Mouse (Mus musculus) ES-Bruce4 (cell line): ENCODE data around the gene Neb. TPM values are rescaled to one million over a fixed set of nuclear protein-coding genes. Genes with fewer than 3 reads are reported as not detected.
"Not testable (repeated sequence)": the region's sequence is repeated elsewhere in the genome, so short reads cannot be mapped to it uniquely, and the experiment has no call there.

Experiments
- H3K27ac ChIP-seq: 2 replicates; pipeline ENCODE4 v1.5.1; 2012; ENCODE audit warnings: low read length, inconsistent platforms; ENCODE audit not compliant: insufficient read depth
- H3K27me3 ChIP-seq: 2 replicates; pipeline ENCODE4 v1.6.1; 2012; ENCODE audit warnings: mild to moderate bottlenecking, low read length, inconsistent platforms; ENCODE audit not compliant: control insufficient read depth, poor library complexity, insufficient read depth, severe bottlenecking
- H3K36me3 ChIP-seq: 2 replicates; pipeline ENCODE4 v1.6.1; 2012; ENCODE audit warnings: inconsistent platforms, mild to moderate bottlenecking, low read length, moderate library complexity; ENCODE audit not compliant: control insufficient read depth, poor library complexity, insufficient read depth, severe bottlenecking
- H3K4me1 ChIP-seq: one replicate; pipeline ENCODE4 v1.8.1; 2011; ENCODE audit warnings: low read length; ENCODE audit not compliant: control insufficient read depth, insufficient read depth
- H3K4me3 ChIP-seq: 2 replicates; pipeline ENCODE4 v1.5.1; 2011; ENCODE audit warnings: low read depth, mild to moderate bottlenecking, low read length
- H3K9ac ChIP-seq: 2 replicates; pipeline ENCODE4 v1.6.1; 2012; ENCODE audit warnings: low read depth, mild to moderate bottlenecking, inconsistent platforms; ENCODE audit not compliant: poor library complexity, severe bottlenecking
- H3K9me3 ChIP-seq: replicated peaks from 2 replicates; pipeline ENCODE4 v1.6.1; 2012; ENCODE audit warnings: mild to moderate bottlenecking, low read length, inconsistent platforms; ENCODE audit not compliant: control insufficient read depth, poor library complexity, insufficient read depth, severe bottlenecking
- CTCF ChIP-seq: IDR thresholded peaks from one replicate; pipeline ENCODE4 v1.8.1; 2011; ENCODE audit warnings: low read depth, low read length
- EP300 ChIP-seq: IDR thresholded peaks from 2 replicates; pipeline ENCODE4 v1.6.1; 2011; ENCODE audit warnings: low read depth, low read length; ENCODE audit not compliant: insufficient read depth
- POLR2A ChIP-seq: IDR thresholded peaks from one replicate; pipeline ENCODE4 v1.8.1; 2011; ENCODE audit warnings: low read length; ENCODE audit not compliant: insufficient read depth
- polyA plus RNA-seq: library from polyadenylated mRNA; stranded (reverse); fragments of >200 nt; gene quantifications from 2 replicates; pipeline ENCODE4 v1.2.4, GENCODE M21; 2011; ENCODE audit warnings: low read depth; ENCODE audit not compliant: missing spikeins, insufficient read depth, insufficient read length

Neb gene
- polyA plus RNA-seq, 1 experiment, result 1.5 TPM

GRCm38 (mm10) chr2:52169243-52170005 lies 208.8 kb downstream of the Neb start:
- Histone ChIP-seq H3K9ac (no peak overlapping the region), H3K27me3 (no peaks in the 10 kb centered on the region), H3K4me1 (no peaks in the 10 kb centered on the region), H3K9me3 (no peaks in the 10 kb centered on the region), H3K36me3 (no peaks in the 10 kb centered on the region), H3K4me3 (no peak overlapping the region), H3K27ac (no peak overlapping the region)
- TF ChIP-seq POLR2A (no peak), EP300 (no peak), CTCF (no peak)

- Histone ChIP-seq H3K9ac (no peak overlapping the region), H3K36me3 (no peaks in the 10 kb centered on the region), H3K27ac (no peak overlapping the region), H3K4me1 (no peaks in the 10 kb centered on the region), H3K9me3 (no peaks in the 10 kb centered on the region), H3K4me3 (no peak overlapping the region), H3K27me3 (0 out of 2 replicates have a peak, but pooled peaks cover 1% of the 10 kb centered on the region)
- TF ChIP-seq CTCF, result no peak
- TF ChIP-seq EP300, result no peak
- TF ChIP-seq POLR2A, result no peak
These were observed 225.2 kb downstream of the Neb start for GRCm38 (mm10) chr2:52153064-52153463.

- Histone ChIP-seq H3K27ac (no peak overlapping the region; the same call in 1 of the 2 replicates), H3K4me3 (no peak overlapping the region), H3K27me3 (no peaks in the 10 kb centered on the region), H3K36me3 (peaks cover 29% of the 10 kb centered on the region), H3K9ac (no peak overlapping the region), H3K4me1 (peaks cover 1% of the 10 kb centered on the region), H3K9me3 (peaks cover 6% of the 10 kb centered on the region)
- TF ChIP-seq POLR2A (no peak), EP300 (no peak), CTCF (no peak)
These were observed 244.9 kb downstream of the Neb start for GRCm38 (mm10) chr2:52133351-52133750.

DNA sequence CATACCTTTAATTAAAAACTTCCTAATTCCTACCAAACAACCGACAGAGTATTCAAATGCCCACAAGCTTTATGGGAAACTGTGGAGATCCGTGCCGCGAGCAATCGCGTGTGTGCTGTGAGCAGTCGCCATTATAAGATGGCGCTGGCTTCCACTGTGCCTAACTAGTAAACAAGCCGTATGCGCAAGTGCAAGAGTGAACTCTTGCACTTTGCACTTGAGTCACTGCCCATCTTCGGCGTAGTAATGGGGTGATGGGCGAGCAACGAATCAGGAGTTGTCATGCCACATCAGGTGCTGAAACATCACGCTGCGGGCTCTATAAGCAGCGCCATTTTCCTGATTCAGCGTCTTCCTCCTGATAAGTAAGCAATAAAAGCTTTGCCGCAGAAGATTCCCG lies 246.9 kb downstream of the Neb start:
- H3K4me1 ChIP-seq, H3K4me3 ChIP-seq, H3K27ac ChIP-seq, H3K27me3 ChIP-seq, H3K9ac ChIP-seq: not testable (repeated sequence)
- peaks cover 22% of the 10 kb centered on the region for H3K9me3 ChIP-seq
- H3K36me3 ChIP-seq, result peaks cover 31% of the 10 kb centered on the region

DNA sequence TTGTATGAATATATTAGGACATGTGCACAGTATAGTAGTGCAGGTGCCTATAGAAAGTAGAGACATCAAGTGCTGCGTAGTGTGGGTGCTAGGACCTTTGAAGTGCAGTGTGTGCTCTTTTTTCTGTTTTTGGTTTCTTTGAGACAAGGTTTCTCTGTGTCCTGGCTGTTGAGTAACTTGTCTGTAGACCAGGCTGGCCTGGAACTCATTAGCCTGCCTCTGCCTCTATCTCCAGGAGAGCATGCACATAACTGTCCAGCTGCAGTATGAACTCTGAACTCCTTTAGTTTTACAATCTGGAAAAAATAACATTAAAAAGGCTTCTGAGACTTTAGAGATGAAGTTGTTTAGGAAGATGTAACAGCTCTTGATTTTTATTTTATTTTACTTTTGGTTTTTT lies 264.2 kb downstream of the Neb start:
- TF ChIP-seq EP300 (no peak), CTCF (no peak), POLR2A (no peak)
- H3K9ac ChIP-seq, result no peak overlapping the region
- peaks cover 91% of the 10 kb centered on the region for H3K36me3 ChIP-seq
- H3K4me1 ChIP-seq, result peaks cover 1% of the 10 kb centered on the region
- H3K4me3 ChIP-seq, result no peak overlapping the region
- H3K27me3 ChIP-seq, result no peaks in the 10 kb centered on the region
- no peaks in the 10 kb centered on the region for H3K9me3 ChIP-seq
- no peak overlapping the region for H3K27ac ChIP-seq

Other genes starting within 250 kb of the Neb start
- 48.4 and 53.1 TPM in 2 replicates for gene Arl5a, start 46.4 kb upstream of the Neb start, polyA plus RNA-seq